Mouse (Mus musculus) bone marrow, adult 2 months (tissue): ENCODE measurements around the gene Mms22l. TPM values are rescaled to one million over a fixed set of nuclear protein-coding genes. Genes with fewer than 3 reads are reported as not detected.

Source experiments
- H3K27ac ChIP-seq: fragments of 200-500 bp; 2 replicates; pipeline ENCODE4 v1.5.1; 2012; ENCODE audit warnings: low read depth, mild to moderate bottlenecking, control low read depth, inconsistent platforms, low read length; ENCODE audit not compliant: control insufficient read depth, poor library complexity, insufficient read depth
- H3K4me1 ChIP-seq: fragments of 200-500 bp; 2 replicates; pipeline ENCODE4 v1.6.1; 2011; ENCODE audit warnings: low read length; ENCODE audit not compliant: control insufficient read depth, insufficient read depth
- H3K4me3 ChIP-seq: fragments of 200-500 bp; replicated peaks from 2 replicates; pipeline ENCODE3; 2011; ENCODE audit warnings: mild to moderate bottlenecking, low read depth, low read length, control low read depth; ENCODE audit not compliant: control insufficient read depth
- CTCF ChIP-seq: fragments of 200-500 bp; IDR thresholded peaks from 2 replicates; pipeline ENCODE4 v1.5.1; 2011; ENCODE audit warnings: low read length, control low read depth; ENCODE audit not compliant: control insufficient read depth, insufficient read depth
- POLR2A ChIP-seq: fragments of 200-500 bp; IDR thresholded peaks from 2 replicates; pipeline ENCODE4 v1.6.1; 2011; ENCODE audit warnings: low read depth, mild to moderate bottlenecking, control low read depth, low read length, borderline replicate concordance; ENCODE audit not compliant: control insufficient read depth
- WGBS: fragments of 180-500 bp; shearing (Covaris S2); methylation state at CpG from one replicate; pipeline ENCODE4 v1.1.7; 2018; 5-methylcytosine and 5-hydroxymethylcytosine counted together
- polyA plus RNA-seq: library from polyadenylated mRNA; stranded (reverse); fragments of >200 nt; gene quantifications from 2 replicates; pipeline ENCODE4 v1.2.4, GENCODE M21; 2011; ENCODE audit warnings: low replicate concordance; ENCODE audit not compliant: missing spikeins, insufficient read depth, insufficient read length

Mms22l gene
- polyA plus RNA-seq, 1 experiment, result 17.2 TPM

- WGBS, result 86% methylated on average over 4 of the region's 4 CpGs
- Histone ChIP-seq H3K27ac (no peak overlapping the region), H3K4me3 (no peak overlapping the region), H3K4me1 (no peaks in the 10 kb centered on the region)
- TF ChIP-seq POLR2A (no peak), CTCF (no peak)
Measured at GRCm38 (mm10) chr4:24557149-24557548, 60.9 kb downstream of the Mms22l start.

DNA sequence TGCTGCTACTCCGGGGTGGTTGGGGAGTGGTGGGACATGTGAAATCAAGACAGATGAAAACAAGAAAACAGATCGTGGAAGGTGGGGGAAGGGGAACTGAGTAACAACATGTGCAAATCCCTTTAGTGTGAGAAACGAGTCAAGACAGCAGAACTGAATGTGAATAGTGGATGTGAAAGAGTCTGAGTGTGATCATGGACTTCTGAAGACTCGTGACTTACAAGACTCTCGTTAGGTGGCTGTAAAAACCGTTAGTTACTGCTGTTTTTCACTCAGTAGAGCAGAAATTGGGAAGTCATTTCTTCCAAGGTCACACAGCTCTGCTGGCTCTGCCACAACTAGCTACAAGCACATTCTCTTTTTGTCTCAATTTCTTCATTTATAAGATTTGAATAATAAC is 71.8 kb downstream of the Mms22l start:
- WGBS, result 60% methylated on average over 6 of the region's 6 CpGs
- no peak overlapping the region for H3K27ac ChIP-seq
- H3K4me1 ChIP-seq, result no peaks in the 10 kb centered on the region
- TF ChIP-seq CTCF (no peak), POLR2A (no peak)
- H3K4me3 ChIP-seq, result no peak overlapping the region

DNA sequence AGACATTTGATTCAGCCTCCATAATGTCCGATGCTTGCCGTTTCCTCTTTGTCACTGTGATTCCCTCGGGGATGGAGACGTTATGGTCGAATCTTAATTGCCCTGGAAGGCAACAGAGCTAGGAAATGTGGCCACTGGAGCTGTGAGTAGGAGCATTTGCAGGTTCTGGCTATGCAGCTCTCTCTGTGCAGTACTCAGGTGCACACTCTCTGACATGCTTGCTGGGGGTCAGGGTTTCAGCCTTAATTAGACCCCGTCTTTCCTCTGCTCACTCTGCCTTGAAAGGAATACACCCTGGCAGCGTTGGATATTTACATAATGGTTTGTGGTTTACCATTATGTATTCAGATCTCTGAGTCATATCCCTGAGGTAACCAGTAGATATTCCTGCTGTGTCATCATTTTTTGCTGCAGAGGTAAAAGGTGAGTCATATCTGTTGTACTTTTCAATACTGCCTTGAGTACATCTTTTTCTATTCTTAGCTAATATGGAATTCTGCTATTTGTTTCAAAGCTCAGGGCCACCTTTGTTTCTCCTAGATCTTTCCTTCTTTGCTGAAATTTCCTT is 72.8 kb downstream of the Mms22l start:
- WGBS, result 74% methylated on average over 7 of the region's 7 CpGs
- Histone ChIP-seq H3K4me1 (no peaks in the 10 kb centered on the region), H3K27ac (no peak overlapping the region), H3K4me3 (no peak overlapping the region)
- TF ChIP-seq POLR2A (no peak), CTCF (no peak)

GRCm38 (mm10) chr4:24574276-24574675 is 78.0 kb downstream of the Mms22l start:
- WGBS, result 22% methylated on average over 6 of the region's 6 CpGs
- TF ChIP-seq CTCF (peak; percentile 85), POLR2A (no peak)

DNA sequence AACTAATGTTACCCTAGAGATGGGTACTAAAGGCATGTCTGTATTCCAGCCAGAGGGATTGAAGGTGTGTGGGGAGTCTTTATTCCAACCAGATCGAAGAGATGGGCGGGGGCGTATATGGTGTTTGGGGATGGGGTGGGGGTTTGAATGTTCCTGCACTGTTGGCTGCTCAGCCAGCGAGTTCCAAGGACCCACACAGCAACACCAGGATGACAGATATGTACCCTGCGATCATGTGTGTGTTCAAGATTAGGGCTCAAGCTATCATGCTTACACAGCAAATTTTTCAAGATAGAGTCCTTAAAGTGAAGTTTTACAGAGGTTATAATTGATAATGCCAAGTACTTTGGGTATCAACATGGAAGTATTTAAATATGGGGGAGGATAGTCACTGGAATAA is 81.3 kb downstream of the Mms22l start:
- WGBS, result 86% methylated on average over 5 of the region's 5 CpGs
- Histone ChIP-seq H3K4me1 (no peaks in the 10 kb centered on the region), H3K4me3 (no peak overlapping the region), H3K27ac (no peak overlapping the region)
- no peak for TF ChIP-seq CTCF
- TF ChIP-seq POLR2A, result no peak

More at GRCm38 (mm10) chr4:24574276-24574675, 78.0 kb downstream of the Mms22l start:
- H3K4me3 ChIP-seq, result no peak overlapping the region
- H3K27ac ChIP-seq, result no peak overlapping the region
- H3K4me1 ChIP-seq, result no peaks in the 10 kb centered on the region

- WGBS, result 60% methylated on average over 1 of the region's 1 CpGs
- H3K4me1 ChIP-seq, result no peaks in the 10 kb centered on the region
- no peak overlapping the region for H3K27ac ChIP-seq
- H3K4me3 ChIP-seq, result no peak overlapping the region
- no peak for TF ChIP-seq CTCF
- no peak for TF ChIP-seq POLR2A
Measured at GRCm38 (mm10) chr4:24582295-24582694, 86.0 kb downstream of the Mms22l start.

GRCm38 (mm10) chr4:24583997-24584396 is 87.7 kb downstream of the Mms22l start:
- 90% methylated on average over 3 of the region's 3 CpGs for WGBS
- H3K4me3 ChIP-seq, result no peak overlapping the region
- no peak overlapping the region for H3K27ac ChIP-seq
- TF ChIP-seq POLR2A, result no peak
- TF ChIP-seq CTCF, result no peak
- H3K4me1 ChIP-seq, result no peaks in the 10 kb centered on the region

- Histone ChIP-seq H3K4me1 (no peaks in the 10 kb centered on the region; the same call in 1 of the 2 replicates), H3K27ac (no peak overlapping the region), H3K4me3 (no peak overlapping the region)
- TF ChIP-seq POLR2A (no peak), CTCF (no peak)
Measured at GRCm38 (mm10) chr4:24594824-24595223, 98.6 kb downstream of the Mms22l start.

GRCm38 (mm10) chr4:24596942-24597611 is 100.8 kb downstream of the Mms22l start:
- Histone ChIP-seq H3K4me1 (no peaks in the 10 kb centered on the region; the same call in 1 of the 2 replicates), H3K27ac (no peak overlapping the region), H3K4me3 (no peak overlapping the region)
- WGBS, result 54% methylated on average over 6 of the region's 6 CpGs
- no peak for TF ChIP-seq CTCF
- TF ChIP-seq POLR2A, result no peak
